Mouse (Mus musculus) brown adipose tissue, adult 24 weeks (tissue): ENCODE measurements around the gene Rpgr. TPM values are rescaled to one million over a fixed set of nuclear protein-coding genes. Genes with fewer than 3 reads are reported as not detected.

Source experiments
- polyA plus RNA-seq: library from polyadenylated mRNA; stranded (reverse); fragments of >200 nt; gene quantifications from 2 replicates; pipeline ENCODE4 v1.2.4, GENCODE M21; 2012; ENCODE audit not compliant: missing spikeins, insufficient read depth, insufficient read length

Rpgr gene
- polyA plus RNA-seq, 1 experiment = 5.2 TPM

Other genes starting within 250 kb of the Rpgr start
- gene Srpx, start 99.2 kb downstream of the Rpgr start, polyA plus RNA-seq = 6.6 and 11.6 TPM in 2 replicates
- not detected in 2 replicates for gene Otc, start 35.4 kb upstream of the Rpgr start, polyA plus RNA-seq